Mouse (Mus musculus) layer of hippocampus, postnatal 36 days (tissue): Measurements from ENCODE around the gene Esr1. TPM values are rescaled to one million over a fixed set of nuclear protein-coding genes. Genes with fewer than 3 reads are reported as not detected.

ENCODE experiments used
- DNase-seq, 2 experiments: peaks; one replicate each; pipeline ENCODE4 v3.0.0; 2022
- total RNA-seq, 2 experiments: library from RNA; stranded (reverse); gene quantifications; 2 replicates each; pipeline ENCODE4 v1.2.3; 2021

Gene Esr1
- total RNA-seq, 2 experiments from 2014 or later = 2.3 to 2.7 TPM

DNA sequence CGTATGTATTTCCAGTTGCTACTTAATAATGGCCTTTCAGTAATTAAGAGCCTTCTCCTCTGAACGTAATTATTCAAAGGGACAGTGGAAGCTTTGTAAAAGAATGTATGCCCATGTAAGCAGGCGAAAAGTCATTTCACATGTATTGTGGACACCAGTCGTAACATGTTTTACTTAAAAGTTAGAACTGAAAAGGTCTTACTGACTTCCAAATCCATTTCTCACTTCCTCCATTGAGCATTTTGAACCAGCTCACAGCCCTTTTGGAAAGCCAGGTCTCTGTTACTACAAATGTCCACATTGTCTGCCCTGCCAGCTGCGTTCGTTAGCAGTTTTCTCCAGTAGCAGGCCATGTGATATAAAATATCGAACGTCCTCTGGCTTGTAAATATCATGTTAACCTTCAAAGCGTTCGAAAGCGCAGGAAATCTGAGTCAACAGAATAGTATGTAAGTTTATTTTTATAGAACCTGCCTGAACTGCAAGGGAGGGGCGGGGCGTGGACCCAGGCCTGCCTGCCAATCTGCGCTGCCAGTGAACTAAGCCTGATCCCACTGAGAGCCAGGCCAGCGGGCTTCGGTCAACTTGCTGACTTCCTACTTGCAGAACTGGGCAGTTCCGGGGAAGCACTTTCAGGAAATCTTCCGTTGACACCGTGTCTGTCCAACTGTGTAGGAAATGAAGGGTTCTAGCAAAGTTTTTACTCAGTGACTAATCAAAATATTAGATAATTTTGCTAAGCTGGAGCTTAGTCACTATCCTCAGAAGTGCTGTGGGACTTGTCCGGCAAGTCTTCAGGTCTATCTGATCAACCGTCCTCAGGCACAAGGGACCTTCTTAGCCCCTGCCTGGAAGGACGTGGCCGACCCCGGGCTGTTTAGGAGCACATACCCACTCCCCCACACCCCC is 9.5 kb downstream of the Esr1 start:
- no peak for DNase-seq

DNA sequence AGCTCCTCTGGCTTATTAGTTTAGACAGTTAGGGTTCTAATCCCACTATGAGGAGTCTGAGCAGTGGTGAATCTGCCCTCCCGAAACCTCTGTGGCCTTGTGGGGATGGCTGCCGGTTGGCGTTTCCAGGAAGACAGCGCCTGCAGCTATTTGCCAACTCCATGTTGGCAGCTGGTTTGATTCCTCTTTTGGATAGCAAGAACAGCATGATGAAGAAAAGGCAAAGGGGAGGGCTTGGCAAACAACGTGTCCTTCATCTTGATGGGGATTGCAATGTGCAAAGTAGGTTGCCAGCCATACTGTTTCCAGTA is 10.1 kb downstream of the Esr1 start:
- DNase-seq = no peak

DNA sequence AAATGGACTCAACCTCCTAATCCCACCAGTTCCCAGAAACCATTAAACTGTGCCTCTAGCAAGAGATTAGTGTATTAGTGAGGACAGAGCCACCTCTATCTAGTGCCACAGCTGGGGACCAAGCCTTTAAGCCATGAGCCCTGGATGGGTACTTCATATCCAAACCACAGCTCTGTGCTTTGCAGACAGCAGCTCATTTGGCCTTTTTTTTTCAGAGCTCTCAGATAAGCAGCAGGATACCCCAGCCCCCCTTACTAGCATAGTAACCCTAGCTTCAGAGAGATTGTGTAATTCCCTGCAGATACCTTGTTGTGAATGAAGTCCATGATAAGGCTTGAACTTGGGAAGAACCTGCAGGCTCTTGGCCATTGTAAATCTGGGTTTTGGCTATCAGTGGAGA is 11.9 kb downstream of the Esr1 start:
- no peak for DNase-seq

DNA sequence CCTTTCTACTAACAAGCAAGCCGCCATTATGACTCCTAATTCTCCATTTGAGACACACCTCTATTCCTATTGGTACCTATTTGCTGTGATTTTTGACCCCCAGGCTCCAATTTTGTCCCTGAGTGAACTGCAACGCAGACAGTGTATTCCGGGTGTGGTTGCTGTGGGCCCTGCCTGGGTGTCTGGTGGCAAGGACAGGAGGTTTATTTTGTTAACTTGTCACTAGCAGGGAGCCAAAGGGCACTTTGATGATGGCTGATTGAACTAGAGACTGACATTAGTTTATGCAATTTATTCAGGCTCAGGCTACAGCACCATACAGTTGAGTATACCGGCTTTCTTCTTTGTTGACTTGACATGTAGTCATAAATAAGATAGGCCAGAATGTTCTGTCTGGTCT is 13.2 kb downstream of the Esr1 start:
- DNase-seq = no peak

- DNase-seq = no peak
These were observed 13.9 kb downstream of the Esr1 start for GRCm38 (mm10) chr10:4625300-4625699.

GRCm38 (mm10) chr10:4626432-4626831 is 15.0 kb downstream of the Esr1 start:
- DNase-seq = no peak

GRCm38 (mm10) chr10:4626996-4627395 is 15.6 kb downstream of the Esr1 start:
- no peak for DNase-seq

DNA sequence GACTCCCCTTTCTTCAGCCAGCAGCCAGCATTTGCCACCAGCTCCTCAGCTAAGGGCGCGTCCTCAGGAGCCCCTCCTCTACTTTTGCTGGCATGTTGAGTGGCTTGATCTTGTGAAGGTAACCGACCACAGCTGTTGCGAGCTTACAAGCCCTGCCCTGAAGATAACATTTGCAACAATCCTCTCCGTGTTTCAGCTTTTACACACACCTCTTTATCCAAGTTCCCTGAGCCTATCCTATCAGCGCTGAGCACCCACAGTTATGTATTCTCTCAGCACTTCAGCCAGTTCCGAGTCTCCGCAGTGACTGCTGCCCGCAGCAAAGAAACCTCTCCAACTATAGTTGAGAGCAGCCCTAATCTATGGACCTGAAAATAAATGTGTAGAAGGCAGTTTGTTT is 16.0 kb downstream of the Esr1 start:
- DNase-seq = no peak

GRCm38 (mm10) chr10:4629314-4629713 is 17.9 kb downstream of the Esr1 start:
- no peak for DNase-seq

DNA sequence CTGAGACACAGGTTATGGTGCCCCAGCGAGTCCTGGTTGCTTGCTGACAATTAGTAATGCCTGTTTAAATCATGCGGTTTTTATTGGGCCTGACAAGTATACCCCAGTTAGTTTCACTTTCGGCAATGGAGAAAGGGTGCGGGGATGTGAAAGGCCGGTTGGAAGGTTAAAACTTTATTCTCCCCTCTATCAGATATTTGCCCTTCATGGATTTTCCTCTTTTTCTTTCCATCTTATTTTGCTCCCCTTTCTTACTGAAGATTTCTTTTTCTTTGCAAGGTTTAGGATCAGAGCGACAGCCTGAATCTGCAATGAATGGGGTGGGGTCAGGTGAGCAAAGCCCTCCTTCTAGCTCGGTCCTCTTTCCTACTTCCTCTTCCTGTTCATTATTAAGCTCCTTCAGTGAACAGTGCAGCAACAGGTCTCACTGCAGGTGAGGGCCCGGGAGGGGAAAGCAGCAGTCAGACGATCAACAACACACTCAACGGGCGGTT is 20.9 kb downstream of the Esr1 start:
- DNase-seq = no peak

- DNase-seq = no peak
These were observed 22.1 kb downstream of the Esr1 start for GRCm38 (mm10) chr10:4633287-4634030.

GRCm38 (mm10) chr10:4635740-4636139 is 24.3 kb downstream of the Esr1 start:
- no peak for DNase-seq

DNA sequence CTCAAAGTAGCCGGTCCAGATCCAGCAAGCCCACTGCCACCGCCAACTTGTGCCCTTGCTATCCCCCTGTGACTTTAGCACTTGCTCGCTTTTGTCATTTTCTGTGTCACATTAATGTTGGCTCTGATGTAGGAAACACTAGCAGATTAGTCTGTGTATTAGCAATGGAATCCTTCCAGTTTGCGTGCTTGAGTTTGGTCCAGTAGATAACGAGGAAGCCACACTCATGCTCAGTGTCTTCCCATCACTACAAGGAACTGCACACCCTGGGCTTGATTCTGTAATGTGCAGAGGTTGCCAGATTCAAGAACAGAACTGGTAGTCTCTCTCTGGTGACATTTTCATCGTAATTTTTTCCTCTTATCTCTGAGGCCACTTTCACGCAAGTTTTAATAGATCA is 34.7 kb downstream of the Esr1 start:
- no peak for DNase-seq

- no peak for DNase-seq
These were observed 35.5 kb downstream of the Esr1 start for GRCm38 (mm10) chr10:4646851-4647250.

DNA sequence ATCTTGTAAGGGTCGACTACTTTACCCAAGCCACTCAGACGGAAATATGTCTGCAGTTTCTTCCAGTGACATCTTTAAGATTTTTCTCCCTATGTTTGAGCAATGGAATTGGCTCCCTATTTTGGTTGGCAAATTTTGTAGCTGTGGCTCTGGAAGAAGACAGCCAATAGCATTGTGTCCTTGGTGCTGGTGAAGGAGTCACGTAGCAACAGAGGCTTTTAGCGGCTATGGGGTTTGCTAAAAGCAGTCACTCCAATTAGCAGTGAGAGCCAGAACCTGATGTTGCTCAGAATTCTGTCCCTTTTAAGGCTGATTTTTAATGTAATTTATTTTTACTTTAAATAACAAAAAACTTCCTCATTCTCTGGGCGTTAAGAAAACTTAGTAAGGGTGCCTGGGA is 54.0 kb downstream of the Esr1 start:
- DNase-seq = no peak

DNA sequence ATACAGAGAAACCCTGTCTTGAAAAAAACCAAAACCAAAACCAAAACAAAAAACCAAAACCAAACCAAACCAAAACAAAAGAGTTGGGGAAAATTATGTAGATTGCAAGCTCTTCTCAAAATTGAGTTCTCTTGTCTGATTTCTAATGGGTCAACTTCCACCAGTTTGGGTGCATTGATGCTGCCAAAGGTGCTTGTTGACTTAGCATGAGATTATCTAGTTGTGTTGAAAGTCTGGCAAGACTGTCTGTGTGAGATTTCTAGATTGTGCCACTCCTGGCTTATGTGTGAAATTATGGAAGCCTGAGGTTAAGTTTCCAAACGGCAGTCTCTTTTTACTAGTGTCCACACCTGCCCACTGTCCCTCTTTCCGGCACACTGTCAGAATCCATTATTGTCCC is 55.6 kb downstream of the Esr1 start:
- no peak for DNase-seq

GRCm38 (mm10) chr10:4670053-4670452 is 58.7 kb downstream of the Esr1 start:
- no peak for DNase-seq

- no peak for DNase-seq
These were observed 60.5 kb downstream of the Esr1 start for GRCm38 (mm10) chr10:4671876-4672275.

- no peak for DNase-seq
These were observed 62.0 kb downstream of the Esr1 start for GRCm38 (mm10) chr10:4673311-4673816.

DNA sequence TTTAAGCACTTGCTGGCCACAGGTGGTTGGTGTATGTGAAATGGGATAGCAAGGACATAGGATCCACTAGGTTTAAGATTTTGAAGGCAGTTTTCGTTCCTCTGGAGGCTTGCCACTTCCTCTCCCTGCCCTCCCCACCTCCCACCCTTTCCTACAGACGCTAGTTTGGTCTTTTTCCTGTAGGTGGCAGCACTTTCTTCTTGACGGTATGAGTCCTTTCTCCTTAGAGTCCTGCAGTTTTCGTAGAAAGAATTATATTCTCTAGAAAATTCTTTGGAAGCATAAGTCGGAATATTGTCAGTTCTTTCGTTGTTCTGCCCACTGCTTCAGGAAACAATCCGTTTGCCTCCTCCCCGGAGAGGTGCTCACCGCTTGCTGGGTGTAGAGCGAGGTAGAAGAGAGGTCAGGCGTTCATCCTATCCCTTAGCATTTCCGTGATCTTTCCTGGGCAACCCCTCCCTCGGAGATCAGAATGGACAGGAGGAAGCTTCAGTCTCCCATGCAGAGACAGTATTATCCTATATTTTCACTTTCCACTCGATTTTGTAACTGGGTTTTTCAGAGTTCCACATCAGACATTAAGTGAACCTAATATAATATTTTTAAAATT is 63.7 kb downstream of the Esr1 start:
- peak; percentile 7 to 18 for DNase-seq

GRCm38 (mm10) chr10:4683106-4683505 is 71.7 kb downstream of the Esr1 start:
- no peak for DNase-seq

DNA sequence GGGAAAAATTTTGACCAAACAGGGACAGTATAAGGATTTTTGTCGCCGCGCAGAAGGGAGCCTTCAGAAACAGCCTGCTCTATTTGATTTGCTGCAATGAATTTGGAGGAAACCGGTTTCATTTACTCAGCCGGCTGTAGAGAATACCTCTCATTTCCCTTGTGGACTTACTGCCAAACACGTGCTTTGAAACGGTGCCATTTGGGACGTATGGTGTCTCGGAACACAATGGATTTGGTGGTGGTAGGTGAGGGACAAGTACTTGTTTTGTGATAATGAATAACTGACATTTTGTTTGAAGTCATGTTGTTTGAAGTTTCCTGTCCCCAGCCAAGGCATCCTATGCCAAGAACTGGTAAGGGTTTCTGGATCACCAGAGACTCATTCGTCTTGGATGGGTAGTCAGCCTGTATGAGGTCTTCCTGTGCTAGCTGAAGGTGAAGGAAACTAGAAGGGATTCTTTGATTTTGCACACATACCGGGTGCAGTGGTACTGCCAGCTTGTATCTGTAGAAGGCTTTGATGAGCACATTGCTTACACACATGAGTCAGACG is 72.4 kb downstream of the Esr1 start:
- no peak for DNase-seq

DNA sequence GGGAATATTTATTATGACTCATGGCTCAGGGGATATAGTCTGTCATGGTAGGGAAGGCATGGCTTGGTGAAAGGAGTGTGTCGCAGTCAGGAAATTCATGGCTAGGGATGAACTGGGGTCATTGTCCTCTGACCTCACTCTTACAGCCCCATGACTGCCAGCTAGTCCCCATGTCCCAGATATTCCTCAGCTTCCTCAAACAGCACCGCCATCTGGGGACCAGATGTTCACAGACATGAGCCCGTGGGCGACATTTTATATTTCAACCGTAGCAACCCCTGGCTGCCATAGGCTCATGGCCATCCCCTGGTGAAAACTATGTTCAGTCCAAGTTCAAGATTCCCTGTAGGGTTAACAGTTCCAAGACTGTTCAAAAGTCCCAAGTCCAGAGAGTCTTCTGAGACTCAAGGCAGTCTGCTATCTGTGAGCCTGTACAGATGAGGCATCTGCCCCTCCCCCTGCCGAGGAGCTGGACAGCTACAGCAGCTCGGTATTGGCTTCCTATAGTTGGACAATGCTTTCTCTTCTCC is 83.0 kb downstream of the Esr1 start:
- DNase-seq = no peak
